Mouse (Mus musculus) intestine, embryonic 15.5 days (tissue): ENCODE data around the gene Stxbp5. TPM values are rescaled to one million over a fixed set of nuclear protein-coding genes. Genes with fewer than 3 reads are reported as not detected.
"Not testable (repeated sequence)": the region's sequence is repeated elsewhere in the genome, so short reads cannot be mapped to it uniquely, and the experiment has no call there.

Experiments
- ATAC-seq: fragments of 200-750 bp; cut with Nextera tagmentation; 2 replicates; pipeline ENCODE4 v1.8.0; 2017; ENCODE audit warnings: moderate TSS enrichment, moderate library complexity
- H3K27ac ChIP-seq: fragments of 300-500 bp; sonication (generic); 2 replicates; pipeline ENCODE4 v1.5.1; 2015; ENCODE audit warnings: mild to moderate bottlenecking, inconsistent platforms
- H3K27me3 ChIP-seq: fragments of 300-500 bp; sonication (generic); replicated peaks from 2 replicates; pipeline ENCODE4 v1.6.1; 2015; ENCODE audit warnings: inconsistent platforms
- H3K36me3 ChIP-seq: fragments of 300-500 bp; sonication (generic); 2 replicates; pipeline ENCODE4 v1.6.1; 2015; ENCODE audit warnings: inconsistent platforms
- H3K4me1 ChIP-seq: fragments of 300-500 bp; sonication (generic); replicated peaks from 2 replicates; pipeline ENCODE4 v1.6.1; 2015; ENCODE audit warnings: inconsistent platforms
- H3K4me2 ChIP-seq: fragments of 300-500 bp; sonication (generic); replicated peaks from 2 replicates; pipeline ENCODE4 v1.6.1; 2015; ENCODE audit warnings: mild to moderate bottlenecking, inconsistent platforms
- H3K4me3 ChIP-seq: fragments of 300-500 bp; sonication (generic); replicated peaks from 2 replicates; pipeline ENCODE4 v1.5.1; 2015; ENCODE audit warnings: inconsistent platforms
- H3K9ac ChIP-seq: fragments of 300-500 bp; sonication (generic); 2 replicates; pipeline ENCODE4 v1.6.1; 2015; ENCODE audit warnings: inconsistent platforms
- H3K9me3 ChIP-seq: fragments of 300-500 bp; sonication (generic); 2 replicates; pipeline ENCODE4 v1.6.1; 2016; ENCODE audit warnings: inconsistent platforms
- WGBS: fragments of 180-500 bp; shearing (Covaris S2); methylation state at CpG from one replicate; pipeline ENCODE4 v1.1.7; 2015; 5-methylcytosine and 5-hydroxymethylcytosine counted together
- polyA plus RNA-seq: library from polyadenylated mRNA; unstranded; fragments of >200 nt; fragmentation: Nextera tagmentation; extraction: Ambion mirVana; gene quantifications from 2 replicates; pipeline ENCODE4 v1.2.1, GENCODE M21; 2015

The Stxbp5 gene
- polyA plus RNA-seq, 1 experiment from 2014 or later: 5.3 TPM

DNA sequence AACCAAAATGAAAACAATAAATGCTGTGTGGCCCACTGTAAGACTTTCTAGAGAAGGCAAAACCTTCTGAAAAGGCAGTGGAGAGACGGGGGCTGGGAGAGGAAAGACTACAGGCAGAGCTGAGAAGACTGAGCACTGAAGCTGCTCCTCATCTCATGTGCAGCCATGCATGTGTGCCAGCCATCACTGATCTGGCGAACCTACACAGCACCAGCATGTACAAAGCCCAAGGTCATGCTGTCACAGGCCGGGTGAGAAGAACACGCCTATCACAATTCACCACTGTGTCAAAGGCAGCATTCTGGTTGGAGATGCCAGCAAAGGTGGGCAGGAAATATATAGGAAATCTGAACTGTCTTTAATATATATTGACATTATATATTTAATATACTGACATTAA, 12.2 kb downstream of the Stxbp5 start:
- H3K27ac ChIP-seq: no peak overlapping the region
- no peak for ATAC-seq
- H3K4me2 ChIP-seq: no peak overlapping the region

DNA sequence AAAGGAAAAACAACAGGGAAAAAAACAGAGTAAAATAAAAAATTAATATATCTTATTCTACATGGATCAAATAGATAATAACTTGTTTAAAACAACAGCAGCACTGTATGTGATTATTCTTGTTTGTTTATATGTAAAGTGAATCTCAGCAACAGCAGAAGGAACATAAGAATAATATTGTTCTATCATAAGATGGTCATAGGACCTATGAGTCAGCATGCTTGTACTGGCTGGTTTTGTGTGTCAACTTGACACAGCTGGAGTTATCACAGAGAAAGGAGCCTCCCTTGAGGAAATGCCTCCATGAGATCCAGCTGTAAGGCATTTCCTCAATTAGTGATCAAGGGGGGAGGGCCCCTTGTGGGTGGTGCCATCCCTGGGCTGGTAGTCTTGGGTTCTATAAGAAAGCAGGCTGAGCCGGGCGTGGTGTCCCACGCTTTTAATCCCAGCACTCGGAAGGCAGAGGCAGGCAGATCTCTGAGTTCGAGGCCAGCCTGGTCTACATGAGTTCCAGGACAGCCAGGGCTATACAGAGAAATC, 19.0 kb downstream of the Stxbp5 start:
- not testable (repeated sequence) for H3K9me3 ChIP-seq, H3K4me3 ChIP-seq, H3K4me2 ChIP-seq, H3K27me3 ChIP-seq, H3K9ac ChIP-seq, ATAC-seq, H3K36me3 ChIP-seq, H3K27ac ChIP-seq, H3K4me1 ChIP-seq
- WGBS: 93% methylated on average over 5 of the region's 5 CpGs

More for the DNA sequence above, 12.2 kb downstream of the Stxbp5 start:
- WGBS: 89% methylated on average over 4 of the region's 4 CpGs
- Histone ChIP-seq H3K4me3 (no peak overlapping the region), H3K9me3 (no peaks in the 10 kb centered on the region), H3K27me3 (no peaks in the 10 kb centered on the region), H3K9ac (no peak overlapping the region), H3K36me3 (peaks cover 3% of the 10 kb centered on the region; the same call in 1 of the 2 replicates), H3K4me1 (no peaks in the 10 kb centered on the region)

DNA sequence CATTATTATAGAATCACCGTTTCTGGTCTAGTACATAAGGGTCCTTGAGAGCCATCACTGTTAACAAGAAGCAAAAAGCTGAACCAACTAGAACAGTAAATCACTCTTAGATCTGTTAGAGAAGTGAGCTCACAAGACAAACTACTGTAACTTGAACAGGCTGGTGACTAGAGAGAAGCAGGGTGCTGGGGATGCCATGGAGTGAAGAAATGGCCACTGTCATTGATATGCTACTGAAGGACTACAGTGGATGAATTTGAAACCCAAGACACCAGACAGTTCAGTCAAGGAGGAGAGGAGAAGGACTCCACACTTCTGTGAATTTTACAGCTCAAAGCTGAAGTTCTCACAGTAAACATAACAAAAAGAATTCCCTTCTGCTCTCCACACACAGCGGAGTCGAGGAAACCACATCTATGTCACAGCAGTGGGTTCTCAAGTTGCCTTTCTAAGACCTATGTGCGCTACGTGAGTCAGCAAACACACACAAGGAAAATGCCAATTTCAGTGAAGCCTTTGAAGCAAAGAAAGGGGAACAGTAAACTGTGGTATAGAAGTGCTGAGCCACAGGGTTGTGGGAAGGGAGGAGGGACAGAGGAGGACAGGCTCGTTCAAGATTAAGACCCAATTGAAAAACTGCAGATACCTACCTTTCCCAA, 20.7 kb downstream of the Stxbp5 start:
- 68% methylated on average over 6 of the region's 6 CpGs for WGBS
- no peaks in the 10 kb centered on the region for H3K4me1 ChIP-seq

DNA sequence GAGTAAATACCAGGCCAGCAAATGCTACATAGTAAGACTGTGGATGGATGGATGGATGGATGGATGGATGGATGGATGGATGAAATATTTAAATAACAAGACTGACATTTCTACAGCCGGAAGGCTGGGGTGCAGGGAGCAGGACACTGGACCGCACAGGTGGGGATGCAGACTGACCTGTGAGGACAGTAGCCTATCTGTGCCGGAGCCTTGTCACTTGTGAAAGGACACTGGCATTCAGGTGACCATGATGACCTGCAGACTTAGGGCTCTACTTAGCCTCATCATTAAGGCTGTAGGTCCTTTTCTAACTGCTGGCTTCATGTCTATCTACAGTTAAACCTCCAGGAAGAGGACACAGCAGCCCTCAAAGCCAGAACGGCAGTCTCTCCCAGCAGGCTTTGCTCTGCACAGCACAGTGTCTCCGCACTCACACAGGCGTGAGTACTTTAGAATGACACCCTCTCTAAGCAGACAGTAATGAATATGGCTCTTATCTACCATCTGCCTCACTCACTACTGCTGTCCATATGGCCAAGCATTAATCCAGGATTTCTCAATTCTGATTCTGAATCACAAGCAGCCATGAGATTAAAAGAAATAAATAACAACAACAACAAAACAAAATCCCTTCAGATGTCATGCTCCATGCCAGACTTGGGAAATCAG, 21.9 kb downstream of the Stxbp5 start:
- no peaks in the 10 kb centered on the region for H3K27me3 ChIP-seq
- no peak overlapping the region for H3K27ac ChIP-seq
- 80% methylated on average over 6 of the region's 6 CpGs for WGBS
- H3K9ac ChIP-seq: no peak overlapping the region
- H3K4me3 ChIP-seq: no peak overlapping the region
- no peak overlapping the region for H3K4me2 ChIP-seq
- H3K9me3 ChIP-seq: no peaks in the 10 kb centered on the region
- H3K4me1 ChIP-seq: no peaks in the 10 kb centered on the region
- ATAC-seq: no peak
- H3K36me3 ChIP-seq: no peaks in the 10 kb centered on the region

More for the DNA sequence above, 20.7 kb downstream of the Stxbp5 start:
- ATAC-seq: no peak
- H3K9me3 ChIP-seq: no peaks in the 10 kb centered on the region
- no peak overlapping the region for H3K4me3 ChIP-seq
- H3K27ac ChIP-seq: no peak overlapping the region
- no peak overlapping the region for H3K4me2 ChIP-seq
- no peaks in the 10 kb centered on the region for H3K36me3 ChIP-seq
- H3K27me3 ChIP-seq: no peaks in the 10 kb centered on the region
- no peak overlapping the region for H3K9ac ChIP-seq

DNA sequence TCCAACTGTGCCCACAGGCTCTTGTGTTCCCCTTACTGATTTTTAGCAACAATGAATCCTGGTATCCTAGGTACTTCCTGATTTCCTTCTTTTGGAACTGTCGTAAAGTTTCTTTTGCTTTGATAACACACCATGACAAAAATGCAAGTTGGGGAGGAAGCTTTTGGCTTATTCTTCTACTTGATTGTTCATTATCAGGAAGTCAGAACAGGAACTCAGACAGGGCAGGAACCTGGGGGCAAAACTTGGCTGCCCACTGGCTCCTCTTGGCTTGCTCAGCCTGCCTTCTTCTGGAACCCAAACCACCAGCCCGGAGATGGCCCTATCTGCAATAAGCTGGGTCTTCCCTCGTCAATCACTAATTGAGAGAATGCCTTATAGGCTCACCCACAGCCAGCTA, 25.0 kb downstream of the Stxbp5 start:
- no peak for ATAC-seq
- Histone ChIP-seq H3K36me3 (no peaks in the 10 kb centered on the region), H3K27me3 (no peaks in the 10 kb centered on the region), H3K9ac (no peak overlapping the region), H3K9me3 (no peaks in the 10 kb centered on the region), H3K27ac (no peak overlapping the region), H3K4me2 (no peak overlapping the region), H3K4me1 (no peaks in the 10 kb centered on the region), H3K4me3 (no peak overlapping the region)
- 84% methylated on average over 3 of the region's 3 CpGs for WGBS

DNA sequence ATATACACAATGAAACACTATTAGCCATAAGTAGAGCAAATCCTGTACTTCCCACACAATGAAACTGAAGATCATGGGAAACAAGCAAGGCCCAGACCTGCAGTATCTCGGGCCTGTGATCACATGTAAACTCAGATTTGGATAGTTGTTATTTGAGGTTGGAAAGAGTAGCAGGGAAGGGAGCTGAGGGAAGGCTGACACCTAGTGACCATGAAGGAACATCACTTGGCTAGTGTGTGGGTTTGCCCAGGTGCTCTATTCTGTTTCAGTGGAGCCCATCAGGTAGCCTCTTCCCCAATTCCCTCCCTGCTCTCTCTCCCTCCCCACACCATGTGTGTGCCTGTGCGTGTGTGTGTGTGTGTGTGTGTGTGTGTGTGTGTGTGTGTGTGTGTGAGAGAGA, 28.7 kb downstream of the Stxbp5 start:
- Histone ChIP-seq H3K27ac (no peak overlapping the region), H3K27me3 (no peaks in the 10 kb centered on the region), H3K4me2 (no peak overlapping the region), H3K36me3 (no peaks in the 10 kb centered on the region), H3K4me3 (no peak overlapping the region), H3K4me1 (no peaks in the 10 kb centered on the region), H3K9me3 (no peaks in the 10 kb centered on the region), H3K9ac (no peak overlapping the region)
- no peak for ATAC-seq
- WGBS: 60% methylated on average over 1 of the region's 2 CpGs

DNA sequence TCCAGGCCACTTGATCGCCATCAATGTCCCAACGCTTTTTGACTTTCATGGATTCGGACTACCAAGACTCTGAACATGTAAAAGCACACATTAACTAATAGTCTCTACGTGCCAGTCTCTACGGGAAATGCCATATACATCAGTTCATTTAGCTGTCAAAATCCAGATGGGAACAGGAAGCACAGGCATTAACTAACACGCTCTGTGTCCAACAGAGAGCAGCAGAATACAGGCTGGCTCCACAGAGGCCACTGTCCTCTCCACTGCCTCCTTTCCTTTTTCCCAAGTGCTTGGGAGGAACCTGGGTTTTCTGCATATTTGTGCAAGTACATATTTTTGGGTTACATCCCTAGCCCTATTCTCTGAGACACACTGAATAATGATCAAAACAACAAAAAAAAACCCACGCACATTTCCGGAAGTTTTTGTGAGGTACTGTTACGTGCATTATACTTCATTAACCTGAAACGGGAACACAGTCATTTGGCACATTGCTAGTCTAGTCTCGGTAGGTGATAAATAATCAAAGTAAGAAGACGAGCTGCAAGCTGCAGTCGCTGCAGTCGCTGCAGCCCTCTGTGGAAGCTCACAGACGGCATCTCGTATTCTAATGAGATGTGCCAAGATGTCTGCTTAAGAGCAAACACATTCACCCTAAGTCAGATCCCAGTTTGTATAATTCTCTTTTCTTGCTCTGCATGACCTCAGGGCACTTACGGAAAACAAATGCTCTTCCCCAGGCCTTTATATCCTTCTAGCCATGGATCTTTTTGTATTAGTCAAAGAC, 33.9 kb downstream of the Stxbp5 start:
- ATAC-seq: no peak
- H3K4me3 ChIP-seq: no peak overlapping the region
- no peaks in the 10 kb centered on the region for H3K36me3 ChIP-seq
- 63% methylated on average over 17 of the region's 17 CpGs for WGBS
- no peaks in the 10 kb centered on the region for H3K4me1 ChIP-seq
- no peaks in the 10 kb centered on the region for H3K27me3 ChIP-seq
- H3K27ac ChIP-seq: no peak overlapping the region
- no peak overlapping the region for H3K9ac ChIP-seq
- no peak overlapping the region for H3K4me2 ChIP-seq
- H3K9me3 ChIP-seq: no peaks in the 10 kb centered on the region

DNA sequence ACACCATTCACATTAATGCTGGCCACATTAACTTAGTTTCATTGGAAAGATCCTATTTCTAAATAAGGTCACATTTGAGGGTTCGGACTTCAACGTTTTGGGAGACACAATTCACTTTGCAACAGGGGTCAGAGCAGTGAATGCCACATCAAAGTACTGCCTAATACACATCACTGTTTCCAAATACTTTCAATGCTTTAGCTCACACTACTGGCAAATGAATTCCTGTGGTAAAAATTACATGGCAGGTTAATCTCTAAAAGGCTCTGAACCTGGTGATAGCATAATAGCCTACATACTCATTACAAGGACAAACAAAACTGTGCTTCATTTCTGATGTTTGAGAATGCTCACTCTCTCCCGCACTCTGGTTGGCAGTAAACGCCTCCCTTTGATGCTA, 40.9 kb downstream of the Stxbp5 start:
- Histone ChIP-seq H3K27ac (no peak overlapping the region), H3K27me3 (no peaks in the 10 kb centered on the region), H3K4me2 (no peak overlapping the region), H3K9me3 (no peaks in the 10 kb centered on the region), H3K4me3 (no peak overlapping the region), H3K36me3 (no peaks in the 10 kb centered on the region), H3K9ac (no peak overlapping the region), H3K4me1 (no peaks in the 10 kb centered on the region)
- WGBS: 87% methylated on average over 4 of the region's 4 CpGs
- no peak for ATAC-seq

DNA sequence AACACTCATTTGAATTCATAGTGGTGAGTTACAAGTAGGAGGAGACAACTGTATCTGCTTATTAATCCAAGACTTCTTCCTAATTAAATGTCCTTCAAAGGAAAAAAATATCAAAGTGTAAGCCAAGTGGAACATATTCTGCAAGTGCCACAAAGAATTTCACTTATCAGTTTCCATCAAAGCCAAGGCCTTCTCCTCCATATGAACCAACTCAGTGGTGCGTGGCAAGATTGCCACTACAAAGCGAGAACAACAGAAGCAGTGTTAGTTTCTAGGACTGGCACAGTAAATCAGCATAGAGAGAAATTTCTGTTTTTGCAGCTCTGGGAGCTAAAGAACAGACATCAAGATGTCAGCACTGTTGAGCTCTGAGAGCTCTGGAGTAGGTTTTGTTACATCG, 41.4 kb downstream of the Stxbp5 start:
- ATAC-seq: no peak
- Histone ChIP-seq H3K4me1 (no peaks in the 10 kb centered on the region), H3K4me2 (no peak overlapping the region), H3K9ac (no peak overlapping the region), H3K4me3 (no peak overlapping the region), H3K27ac (no peak overlapping the region), H3K9me3 (no peaks in the 10 kb centered on the region), H3K27me3 (no peaks in the 10 kb centered on the region), H3K36me3 (no peaks in the 10 kb centered on the region)
- WGBS: 89% methylated on average over 3 of the region's 3 CpGs

DNA sequence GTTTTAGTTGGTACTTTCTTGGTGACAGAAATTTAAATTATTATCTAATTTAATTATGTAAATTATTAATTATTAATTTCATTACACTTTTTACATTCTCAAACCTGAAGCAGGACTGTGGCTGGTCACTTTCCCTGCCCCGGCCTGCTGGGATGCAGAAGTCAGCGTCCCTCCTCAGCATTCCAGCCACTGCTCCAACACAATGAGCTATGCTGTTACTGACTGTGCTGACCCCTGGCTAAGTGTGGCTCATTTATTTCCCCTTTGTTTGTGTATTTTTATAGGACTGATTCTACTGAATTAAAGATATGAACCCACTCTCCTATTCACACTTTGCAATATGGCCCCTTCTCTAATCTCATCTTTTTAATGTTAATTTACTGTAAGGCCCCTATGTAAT, 43.0 kb downstream of the Stxbp5 start:
- WGBS: 90% methylated on average over 2 of the region's 2 CpGs
- no peak for ATAC-seq

DNA sequence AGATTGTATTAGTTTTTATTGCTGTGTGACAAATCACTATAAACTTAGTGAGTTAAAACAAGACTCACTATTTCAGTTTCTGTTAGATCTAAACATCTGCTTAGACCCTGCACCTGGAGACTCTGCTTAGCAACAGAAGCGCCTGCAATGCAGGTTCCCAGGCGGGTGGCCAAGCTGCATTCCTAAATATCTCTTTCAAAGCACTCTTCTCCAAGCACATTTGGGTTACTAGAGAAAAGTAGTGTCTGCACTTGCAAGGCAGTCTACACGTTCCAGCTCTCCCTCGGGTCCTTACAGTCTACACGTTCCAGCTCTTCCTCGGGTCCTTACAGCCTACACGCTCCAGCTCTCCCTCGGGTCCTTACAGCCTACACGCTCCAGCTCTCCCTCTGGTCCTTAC, 44.1 kb downstream of the Stxbp5 start:
- H3K9me3 ChIP-seq: no peaks in the 10 kb centered on the region
- 60% methylated on average over 9 of the region's 9 CpGs for WGBS
- no peak overlapping the region for H3K4me3 ChIP-seq
- no peak overlapping the region for H3K27ac ChIP-seq
- no peaks in the 10 kb centered on the region for H3K27me3 ChIP-seq
- H3K4me2 ChIP-seq: no peak overlapping the region
- no peak overlapping the region for H3K9ac ChIP-seq
- no peaks in the 10 kb centered on the region for H3K36me3 ChIP-seq
- no peaks in the 10 kb centered on the region for H3K4me1 ChIP-seq
- no peak for ATAC-seq

More for the DNA sequence above, 43.0 kb downstream of the Stxbp5 start:
- no peaks in the 10 kb centered on the region for H3K27me3 ChIP-seq
- H3K9me3 ChIP-seq: no peaks in the 10 kb centered on the region
- H3K27ac ChIP-seq: no peak overlapping the region
- no peak overlapping the region for H3K4me3 ChIP-seq
- no peak overlapping the region for H3K9ac ChIP-seq
- no peak overlapping the region for H3K4me2 ChIP-seq
- no peaks in the 10 kb centered on the region for H3K4me1 ChIP-seq
- H3K36me3 ChIP-seq: no peaks in the 10 kb centered on the region

DNA sequence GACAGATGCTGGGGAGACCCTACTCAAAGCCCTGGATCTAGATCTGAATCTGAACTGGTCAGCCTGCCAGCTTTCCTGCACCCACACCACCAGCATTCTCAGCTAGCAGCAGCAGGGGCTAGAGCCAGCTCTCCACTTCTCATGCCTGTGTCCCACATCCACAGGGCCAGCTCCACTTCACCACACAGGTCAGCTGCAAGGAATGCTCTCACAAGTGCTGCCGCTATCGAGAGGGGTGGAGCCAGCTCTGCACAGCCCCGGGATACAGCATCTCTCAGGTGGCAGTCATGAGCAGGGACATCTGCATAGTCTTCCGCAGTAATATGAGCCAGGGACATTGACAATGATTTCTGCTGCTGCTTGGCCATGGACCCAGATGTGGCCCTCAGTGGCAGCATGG, 54.5 kb downstream of the Stxbp5 start:
- no peaks in the 10 kb centered on the region for H3K27me3 ChIP-seq
- no peak overlapping the region for H3K4me2 ChIP-seq
- no peak overlapping the region for H3K4me3 ChIP-seq
- ATAC-seq: no peak
- peaks cover 6% of the 10 kb centered on the region for H3K36me3 ChIP-seq
- H3K4me1 ChIP-seq: no peaks in the 10 kb centered on the region
- H3K9me3 ChIP-seq: no peaks in the 10 kb centered on the region
- H3K27ac ChIP-seq: no peak overlapping the region
- no peak overlapping the region for H3K9ac ChIP-seq
- WGBS: 96% methylated on average over 4 of the region's 4 CpGs
